Mouse (Mus musculus) neural tube, embryonic 12.5 days (tissue): Measurements from ENCODE around the gene Dnmt3l. TPM values are rescaled to one million over a fixed set of nuclear protein-coding genes. Genes with fewer than 3 reads are reported as not detected.

ENCODE experiments used
- ATAC-seq: fragments of 200-750 bp; cut with Nextera tagmentation; 2 replicates; pipeline ENCODE4 v1.8.0; 2017; ENCODE audit warnings: low read depth, mild to moderate bottlenecking, moderate TSS enrichment, moderate library complexity; ENCODE audit not compliant: low FRiP score
- H3K27ac ChIP-seq: fragments of 300-500 bp; sonication (generic); 2 replicates; pipeline ENCODE4 v1.5.1; 2016
- H3K27me3 ChIP-seq: fragments of 300-500 bp; sonication (generic); replicated peaks from 2 replicates; pipeline ENCODE4 v1.6.1; 2016; ENCODE audit warnings: mild to moderate bottlenecking
- H3K36me3 ChIP-seq: fragments of 300-500 bp; sonication (generic); 2 replicates; pipeline ENCODE4 v1.6.1; 2016; ENCODE audit warnings: mild to moderate bottlenecking
- H3K4me1 ChIP-seq: fragments of 300-500 bp; sonication (generic); 2 replicates; pipeline ENCODE4 v1.6.1; 2016
- H3K4me2 ChIP-seq: fragments of 300-500 bp; sonication (generic); replicated peaks from 2 replicates; pipeline ENCODE4 v1.6.1; 2016; ENCODE audit warnings: mild to moderate bottlenecking
- H3K4me3 ChIP-seq: fragments of 300-500 bp; sonication (generic); 2 replicates; pipeline ENCODE4 v1.5.1; 2016
- H3K9ac ChIP-seq: fragments of 300-500 bp; sonication (generic); 2 replicates; pipeline ENCODE4 v1.6.1; 2016; ENCODE audit warnings: mild to moderate bottlenecking
- H3K9me3 ChIP-seq: fragments of 300-500 bp; sonication (generic); 2 replicates; pipeline ENCODE4 v1.6.1; 2016; ENCODE audit warnings: mild to moderate bottlenecking
- WGBS: fragments of 180-500 bp; shearing (Covaris S2); methylation state at CpG from one replicate; pipeline ENCODE4 v1.1.7; 2016; 5-methylcytosine and 5-hydroxymethylcytosine counted together
- polyA plus RNA-seq: library from polyadenylated mRNA; unstranded; fragments of >200 nt; fragmentation: Nextera tagmentation; extraction: Ambion mirVana; gene quantifications from 2 replicates; pipeline ENCODE4 v1.2.1, GENCODE M21; 2016

Gene Dnmt3l
- not detected in 2 replicates for polyA plus RNA-seq

DNA sequence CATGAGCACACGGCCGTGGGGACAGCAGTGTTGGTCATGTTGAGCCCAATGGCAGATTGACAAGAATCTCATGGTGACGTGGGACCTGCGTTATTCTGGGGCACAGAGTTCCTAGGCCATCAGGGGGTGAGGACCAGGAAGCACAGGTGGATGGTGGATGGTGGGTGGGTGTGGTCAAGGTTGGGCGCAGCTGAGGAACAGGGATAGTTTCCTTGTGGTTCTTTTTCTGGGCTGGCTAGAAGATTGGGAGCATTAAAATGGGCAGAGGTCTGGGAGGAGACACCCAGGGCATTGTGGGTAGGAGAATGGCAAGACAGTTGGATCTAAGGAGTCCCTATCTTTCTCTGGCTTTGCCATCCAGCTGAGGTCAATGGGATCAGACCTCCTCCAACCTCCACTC is at the start of gene Dnmt3l:
Gene Dnmt3l (plus strand): TSS at position 301 of the 400 bp plus-strand sequence.
- no peak within 1 kb of the TSS for H3K4me2 ChIP-seq
- H3K9me3 ChIP-seq: no peaks in the 10 kb centered on the region
- H3K4me3 ChIP-seq: no peak within 1 kb of the TSS
- no peak for ATAC-seq
- H3K27ac ChIP-seq: no peak within 1 kb of the TSS
- no peak within 1 kb of the TSS for H3K9ac ChIP-seq
- no peaks in the 10 kb centered on the region for H3K36me3 ChIP-seq
- H3K27me3 ChIP-seq: no peaks in the 10 kb centered on the region
- WGBS: 91% methylated on average over 5 of the region's 5 CpGs
- H3K4me1 ChIP-seq: 0 out of 2 replicates have a peak, but pooled peaks cover 6% of the 10 kb centered on the region

DNA sequence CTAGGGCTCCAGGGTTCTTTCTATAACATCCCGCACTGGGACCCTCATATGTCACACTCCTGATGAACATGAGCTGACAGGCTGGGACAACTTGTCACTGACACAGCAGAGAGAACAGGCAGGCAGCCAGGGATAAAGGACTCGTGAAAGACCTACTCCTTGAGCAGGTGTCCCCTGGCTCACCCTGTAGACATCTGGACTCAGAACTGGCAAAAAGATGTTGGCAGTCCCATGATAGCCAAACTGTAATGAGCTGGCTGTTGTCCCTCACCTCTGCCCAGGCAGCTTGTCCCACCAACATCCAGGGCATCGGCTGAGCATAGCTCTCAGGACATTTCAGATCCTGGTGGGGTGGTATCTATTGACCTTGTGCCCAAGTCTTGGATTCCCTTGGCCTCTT is 46.1 kb upstream of the Dnmt3l start:
- H3K36me3 ChIP-seq: peaks cover 87% of the 10 kb centered on the region

DNA sequence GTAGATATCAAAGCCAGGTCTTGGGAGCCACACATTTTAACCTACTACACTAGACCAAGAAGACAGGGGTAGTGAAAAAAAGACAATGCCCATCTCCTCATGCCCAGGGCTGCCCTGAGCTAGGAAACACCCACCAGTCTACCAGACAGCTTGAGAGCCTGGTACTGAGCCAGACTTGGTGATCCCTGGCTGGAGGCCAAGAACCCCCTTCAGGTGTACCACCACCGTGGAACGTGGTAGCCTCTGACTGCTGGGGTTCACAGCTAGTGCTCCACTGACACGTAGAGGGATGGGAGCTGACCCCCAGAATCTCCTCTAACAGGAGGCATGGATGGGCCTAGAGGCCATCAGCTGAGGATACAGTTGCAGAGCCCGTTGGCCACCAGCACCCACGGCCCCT is 41.5 kb upstream of the Dnmt3l start:
- Histone ChIP-seq H3K9me3 (no peaks in the 10 kb centered on the region), H3K4me1 (no peaks in the 10 kb centered on the region), H3K27ac (no peak overlapping the region), H3K27me3 (no peaks in the 10 kb centered on the region), H3K4me2 (no peak overlapping the region), H3K4me3 (no peak overlapping the region), H3K36me3 (peaks cover 67% of the 10 kb centered on the region), H3K9ac (no peak overlapping the region)
- 95% methylated on average over 5 of the region's 5 CpGs for WGBS
- ATAC-seq: no peak

More for the DNA sequence above, 46.1 kb upstream of the Dnmt3l start:
- WGBS: 94% methylated on average over 3 of the region's 3 CpGs
- no peaks in the 10 kb centered on the region for H3K4me1 ChIP-seq
- ATAC-seq: no peak
- no peaks in the 10 kb centered on the region for H3K27me3 ChIP-seq
- no peak overlapping the region for H3K4me2 ChIP-seq
- no peaks in the 10 kb centered on the region for H3K9me3 ChIP-seq
- H3K9ac ChIP-seq: no peak overlapping the region
- H3K4me3 ChIP-seq: no peak overlapping the region
- H3K27ac ChIP-seq: no peak overlapping the region

DNA sequence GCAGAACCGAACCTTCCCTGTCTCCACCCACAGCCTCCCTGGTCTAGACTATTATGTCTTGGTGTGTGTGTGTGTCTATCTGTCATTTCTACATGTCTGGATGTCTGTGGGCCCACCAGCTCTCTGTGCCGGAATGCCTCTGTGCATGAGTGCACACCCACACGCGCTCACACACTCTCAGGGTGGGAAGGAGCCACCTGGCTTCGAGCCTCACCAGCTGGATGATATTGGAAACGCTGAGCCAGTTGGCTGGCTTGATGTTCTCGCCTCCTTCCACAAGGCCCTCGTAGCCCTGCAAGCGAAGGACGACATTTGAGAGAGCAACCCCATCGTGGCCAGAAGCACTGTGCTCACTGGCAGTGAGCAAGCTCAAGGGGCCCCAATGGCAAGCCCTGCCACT is 40.0 kb upstream of the Dnmt3l start:
- Histone ChIP-seq H3K36me3 (peaks cover 51% of the 10 kb centered on the region), H3K9me3 (no peaks in the 10 kb centered on the region), H3K9ac (no peak overlapping the region), H3K4me2 (no peak overlapping the region), H3K27ac (no peak overlapping the region), H3K27me3 (no peaks in the 10 kb centered on the region), H3K4me1 (peaks cover 9% of the 10 kb centered on the region), H3K4me3 (no peak overlapping the region)
- WGBS: 95% methylated on average over 11 of the region's 11 CpGs
- ATAC-seq: no peak

DNA sequence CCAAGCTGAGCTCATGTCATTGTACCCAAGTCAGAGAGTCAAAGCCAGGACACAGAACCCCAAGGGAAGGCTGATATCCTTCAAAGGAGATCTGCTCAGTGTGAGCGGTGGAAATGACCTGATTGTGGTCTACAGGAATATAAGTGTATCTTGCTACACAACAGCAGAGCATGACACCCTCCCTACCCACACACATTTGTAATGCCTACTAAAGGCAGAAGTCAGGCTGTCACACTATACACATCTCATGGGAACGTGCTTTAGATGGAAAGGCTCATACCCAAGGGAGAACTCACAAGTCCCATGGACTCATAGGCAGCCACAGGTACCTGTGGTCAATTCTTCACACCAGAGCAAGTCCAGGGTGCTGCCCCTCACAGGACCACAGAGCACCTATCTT is 39.4 kb upstream of the Dnmt3l start:
- ATAC-seq: no peak
- Histone ChIP-seq H3K4me3 (no peak overlapping the region), H3K36me3 (peaks cover 46% of the 10 kb centered on the region), H3K4me2 (no peak overlapping the region), H3K27me3 (no peaks in the 10 kb centered on the region), H3K9ac (no peak overlapping the region), H3K4me1 (peaks cover 14% of the 10 kb centered on the region), H3K9me3 (no peaks in the 10 kb centered on the region), H3K27ac (no peak overlapping the region)
- WGBS: 92% methylated on average over 2 of the region's 2 CpGs

DNA sequence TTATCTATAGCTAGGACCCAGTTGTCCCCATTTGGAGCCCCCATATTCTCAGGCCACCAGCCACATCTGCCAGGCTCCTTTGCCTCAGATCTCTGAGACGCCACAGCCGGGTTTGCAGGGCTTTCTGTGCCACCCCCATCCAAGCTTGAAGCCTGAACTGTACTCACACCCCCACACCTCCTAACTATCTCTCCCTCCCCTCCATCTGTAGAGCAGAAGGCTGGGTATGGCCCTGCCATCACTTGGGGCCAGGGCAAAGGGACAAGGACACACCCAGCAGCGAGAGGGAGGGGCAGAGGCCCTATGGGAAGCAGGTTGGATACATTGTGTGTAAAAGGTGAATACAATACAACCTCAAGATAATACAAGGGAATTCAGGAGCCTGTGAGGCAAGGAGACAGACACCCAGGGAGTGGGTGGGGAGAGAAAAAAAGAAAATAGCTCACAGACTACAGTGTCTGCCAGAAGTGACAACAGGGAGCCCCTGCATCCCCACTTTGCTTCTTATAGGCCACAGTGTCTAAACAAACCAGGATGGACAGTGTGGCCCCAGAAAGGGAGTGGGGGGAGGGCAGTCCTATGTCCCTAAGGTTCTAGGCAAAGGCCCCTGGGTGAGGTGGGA is 37.2 kb upstream of the Dnmt3l start:
- Histone ChIP-seq H3K9me3 (no peaks in the 10 kb centered on the region), H3K4me2 (no peak overlapping the region), H3K9ac (no peak overlapping the region), H3K27me3 (no peaks in the 10 kb centered on the region), H3K27ac (no peak overlapping the region), H3K4me3 (no peak overlapping the region), H3K4me1 (peaks cover 29% of the 10 kb centered on the region), H3K36me3 (peaks cover 29% of the 10 kb centered on the region)
- 85% methylated on average over 3 of the region's 3 CpGs for WGBS
- ATAC-seq: no peak

DNA sequence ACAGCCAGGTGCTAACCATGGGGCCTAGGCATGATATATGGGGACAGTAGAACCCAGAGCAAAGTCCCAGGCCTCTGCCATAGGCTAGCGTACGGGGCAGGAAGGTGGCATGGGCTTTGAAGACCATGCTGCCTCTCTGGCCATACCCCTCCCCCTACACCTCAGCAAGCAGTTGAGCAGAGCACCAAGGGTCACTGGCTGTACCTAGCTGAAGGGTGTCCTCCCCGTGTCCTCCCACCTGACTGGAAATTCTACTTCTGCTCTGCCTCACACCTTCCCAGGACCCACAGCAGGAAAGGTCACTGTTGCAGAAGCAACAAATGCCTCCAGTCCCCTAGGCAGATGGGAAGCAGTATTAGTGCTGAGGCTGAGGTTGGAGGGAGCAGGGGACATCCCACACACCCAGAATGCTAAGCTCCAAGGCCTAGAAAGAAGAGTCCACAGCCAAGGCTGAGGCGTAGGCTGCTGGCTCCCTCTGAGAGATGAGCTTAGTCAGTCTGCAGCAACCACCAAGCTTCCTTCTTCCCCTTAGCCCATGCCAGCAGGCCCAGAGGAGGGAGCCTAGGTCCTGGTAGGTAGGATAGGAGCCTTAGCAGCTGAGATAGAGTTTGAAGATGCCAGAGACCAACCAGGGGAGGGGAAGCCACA is 35.8 kb upstream of the Dnmt3l start:
- Histone ChIP-seq H3K27me3 (no peaks in the 10 kb centered on the region), H3K4me3 (no peak overlapping the region), H3K27ac (no peak overlapping the region), H3K4me2 (no peak overlapping the region), H3K4me1 (peaks cover 29% of the 10 kb centered on the region), H3K36me3 (peaks cover 16% of the 10 kb centered on the region), H3K9ac (no peak overlapping the region), H3K9me3 (no peaks in the 10 kb centered on the region)
- 88% methylated on average over 4 of the region's 4 CpGs for WGBS
- no peak for ATAC-seq

DNA sequence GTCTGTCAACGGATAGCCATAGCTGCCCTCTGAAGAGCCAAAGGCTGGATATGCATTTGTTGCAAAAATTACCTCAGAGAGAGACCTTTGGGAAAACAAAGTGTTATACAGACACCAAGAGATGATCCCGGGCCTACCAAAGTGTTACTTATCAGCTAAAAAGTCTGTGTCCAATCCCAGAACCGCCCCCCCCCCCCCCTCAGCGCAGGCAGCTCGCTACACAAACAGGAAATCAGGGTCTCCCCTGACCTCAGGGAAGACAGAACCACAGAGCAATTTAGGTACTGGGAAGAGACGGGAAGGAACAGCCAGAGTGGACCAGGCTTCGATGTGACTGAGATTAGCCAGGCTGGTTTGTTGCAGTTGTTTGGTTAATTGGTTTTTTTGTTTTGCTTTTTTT is 34.5 kb upstream of the Dnmt3l start:
- 32% methylated on average over 7 of the region's 7 CpGs for WGBS

DNA sequence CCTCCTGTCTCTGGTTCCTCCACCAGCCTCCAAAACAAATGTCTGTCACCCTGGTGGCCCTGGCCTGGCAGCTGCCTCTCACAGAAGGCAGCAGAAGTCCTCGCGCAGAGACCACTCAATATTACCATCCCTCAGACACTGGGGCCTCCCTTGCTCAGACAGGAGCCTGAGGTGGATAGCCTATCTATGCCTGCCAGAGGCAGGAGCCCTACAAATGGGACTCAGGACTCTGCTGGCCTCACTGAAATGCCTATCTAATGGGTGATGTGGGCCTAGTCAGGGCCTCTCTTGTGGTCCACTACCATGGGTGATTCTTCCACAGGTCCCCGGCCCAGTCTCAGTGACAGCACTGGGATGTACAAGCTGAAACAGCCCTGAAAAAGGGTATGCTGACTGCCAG is 33.6 kb upstream of the Dnmt3l start:
- Histone ChIP-seq H3K9ac (peak overlapping the region; percentile 86), H3K4me3 (no peak overlapping the region), H3K9me3 (no peaks in the 10 kb centered on the region), H3K4me1 (peaks cover 29% of the 10 kb centered on the region), H3K4me2 (peak overlapping the region; percentile 77), H3K27ac (no peak overlapping the region), H3K36me3 (no peaks in the 10 kb centered on the region; the same call in 1 of the 2 replicates), H3K27me3 (no peaks in the 10 kb centered on the region)
- ATAC-seq: no peak
- 70% methylated on average over 3 of the region's 3 CpGs for WGBS

More for the DNA sequence above, 34.5 kb upstream of the Dnmt3l start:
- no peaks in the 10 kb centered on the region for H3K27me3 ChIP-seq
- H3K9ac ChIP-seq: 0 out of 2 replicates have a peak overlapping the region, but pooled peaks have one; percentile 10
- H3K27ac ChIP-seq: no peak overlapping the region
- peak overlapping the region; percentile 31 for H3K4me2 ChIP-seq
- no peak for ATAC-seq
- H3K36me3 ChIP-seq: peaks cover 3% of the 10 kb centered on the region; the same call in 1 of the 2 replicates
- H3K9me3 ChIP-seq: no peaks in the 10 kb centered on the region
- no peak overlapping the region for H3K4me3 ChIP-seq
- peaks cover 29% of the 10 kb centered on the region for H3K4me1 ChIP-seq

DNA sequence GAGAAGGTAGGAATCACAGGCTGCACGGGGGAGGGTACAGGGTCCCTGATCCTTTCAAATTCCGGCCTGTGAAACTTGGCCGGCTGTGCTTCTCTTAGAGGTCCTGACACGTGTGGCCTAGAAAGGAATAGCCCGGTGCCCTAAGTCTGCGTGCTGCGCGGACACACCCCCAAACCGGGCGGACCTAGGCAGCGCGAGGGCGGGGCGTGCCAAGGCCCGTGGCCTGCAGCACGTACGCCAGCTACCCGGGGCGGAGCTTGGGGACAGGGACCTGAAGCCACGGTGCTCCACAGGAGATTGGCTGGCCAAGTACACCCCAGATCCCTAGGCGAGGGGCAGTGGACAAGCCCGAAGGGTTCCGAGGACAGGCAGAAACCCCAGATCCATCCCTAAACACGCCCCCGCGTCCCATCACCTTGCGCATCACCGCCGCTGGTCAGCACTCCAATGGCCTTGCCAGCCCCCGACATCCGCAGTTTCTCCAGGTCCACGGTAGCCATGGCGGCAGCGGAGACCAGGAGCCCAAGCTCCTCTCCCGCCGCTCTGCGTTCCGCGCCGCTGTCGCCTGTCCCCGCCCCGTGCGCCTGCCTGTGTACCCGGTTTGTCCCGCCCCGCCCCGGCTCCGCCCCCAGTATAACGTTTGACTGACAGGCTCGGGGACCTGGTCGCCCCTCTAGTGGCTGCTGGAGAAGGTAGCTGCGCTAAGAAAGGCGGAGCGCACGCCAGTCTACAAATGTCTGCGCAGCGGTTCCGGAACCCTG is 32.4 kb upstream of the Dnmt3l start:
- H3K4me2 ChIP-seq: peak overlapping the region; percentile 77
- H3K4me1 ChIP-seq: peaks cover 29% of the 10 kb centered on the region
- ATAC-seq: peak; percentile 97
- H3K9ac ChIP-seq: peak overlapping the region; percentile 86
- no peaks in the 10 kb centered on the region for H3K9me3 ChIP-seq
- no peaks in the 10 kb centered on the region; the same call in 1 of the 2 replicates for H3K36me3 ChIP-seq
- peak overlapping the region; percentile 72 for H3K4me3 ChIP-seq
- H3K27ac ChIP-seq: peak overlapping the region; percentile 75
- under 1% methylated on average over 59 of the region's 59 CpGs for WGBS
- H3K27me3 ChIP-seq: no peaks in the 10 kb centered on the region

DNA sequence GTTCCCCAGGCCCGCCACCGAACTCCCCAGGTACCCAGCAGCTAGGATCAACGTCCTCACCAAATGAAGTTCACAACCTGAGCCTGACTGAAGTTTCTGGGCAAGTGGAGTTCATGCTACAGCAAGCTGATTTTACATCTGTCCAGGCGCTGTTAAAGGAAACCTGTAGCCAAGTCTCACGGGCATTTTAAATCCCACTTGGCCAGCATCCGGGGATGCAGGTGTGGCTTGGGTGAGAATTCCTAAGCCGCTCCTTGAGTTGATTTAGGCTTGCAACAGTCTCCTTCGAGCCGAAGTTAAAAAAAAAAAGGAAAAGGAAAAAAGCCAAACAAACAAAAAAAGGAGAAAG is 31.8 kb upstream of the Dnmt3l start, which contains the start of gene Pfkl:
Gene Pfkl (minus strand): TSS at position 139 of the 349 bp plus-strand sequence.
- Histone ChIP-seq H3K36me3 (no peaks in the 10 kb centered on the region; the same call in 1 of the 2 replicates), H3K27me3 (no peaks in the 10 kb centered on the region), H3K9ac (peak within 1 kb of the TSS; percentile 86), H3K27ac (peak within 1 kb of the TSS; percentile 75), H3K4me2 (peak within 1 kb of the TSS; percentile 77), H3K4me3 (peak within 1 kb of the TSS; percentile 72), H3K4me1 (peaks cover 29% of the 10 kb centered on the region), H3K9me3 (no peaks in the 10 kb centered on the region)
- WGBS: 1% methylated on average over 9 of the region's 9 CpGs
- ATAC-seq: no peak

DNA sequence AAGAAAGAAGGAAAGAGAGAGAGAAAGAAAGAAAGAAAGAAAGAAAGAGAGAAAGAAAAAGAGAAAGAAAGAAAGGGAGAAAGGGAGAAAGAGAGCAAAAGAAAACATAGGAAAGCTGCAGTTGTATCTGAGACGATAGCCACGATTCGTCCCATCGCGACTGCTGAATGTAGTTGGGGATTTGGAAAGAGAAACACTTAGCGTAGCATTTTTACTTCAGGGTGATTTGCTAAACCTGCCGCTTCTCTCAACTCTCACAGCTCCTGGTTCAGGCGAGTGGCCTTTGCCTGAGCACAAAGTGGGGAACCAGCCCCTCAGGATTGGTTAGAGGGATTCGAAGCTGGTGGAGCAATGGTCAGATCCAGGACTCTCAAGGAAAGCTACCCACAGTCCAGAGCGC is 31.4 kb upstream of the Dnmt3l start:
- Histone ChIP-seq H3K27ac (no peak overlapping the region), H3K4me1 (peaks cover 29% of the 10 kb centered on the region), H3K4me3 (0 out of 2 replicates have a peak overlapping the region, but pooled peaks have one; percentile 0), H3K36me3 (no peaks in the 10 kb centered on the region; the same call in 1 of the 2 replicates), H3K9ac (no peak overlapping the region), H3K9me3 (no peaks in the 10 kb centered on the region), H3K4me2 (peak overlapping the region; percentile 77), H3K27me3 (no peaks in the 10 kb centered on the region)
- 25% methylated on average over 10 of the region's 10 CpGs for WGBS
- no peak for ATAC-seq
